Mouse (Mus musculus): ENCODE data around the gene Sipa1l2. TPM values are rescaled to one million over a fixed set of nuclear protein-coding genes. Genes with fewer than 3 reads are reported as not detected.

Sipa1l2 gene
- 0.71 and 0.75 TPM in 2 replicates for polyA plus RNA-seq (2012; rRNA removed)

GRCm38 (mm10) chr8:125569533-125570365, at the start of gene Sipa1l2:
TSS of gene Sipa1l2 (minus strand) at chr8:125569808.

Other genes starting within 250 kb of the Sipa1l2 start
- 0.29 and 0.35 TPM in 2 replicates for gene Map10, start 100.0 kb upstream of the Sipa1l2 start, polyA plus RNA-seq (2012; rRNA removed)
- gene Ntpcr, start 160.2 kb upstream of the Sipa1l2 start, polyA plus RNA-seq (2012; rRNA removed) = 10.5 and 12.2 TPM in 2 replicates

All from liver, embryonic 14 days (tissue).